Mouse (Mus musculus) cortical plate, adult 2 months (tissue): ENCODE measurements around the gene Zfp605.

Source experiments
- CTCF ChIP-seq: fragments of 200-500 bp; IDR thresholded peaks from 2 replicates; pipeline ENCODE4 v1.5.1; 2011; ENCODE audit warnings: mild to moderate bottlenecking, control low read depth, low read length; ENCODE audit not compliant: insufficient read depth; ENCODE audit errors: extremely low read depth
- POLR2A ChIP-seq: fragments of 200-500 bp; IDR thresholded peaks from 2 replicates; pipeline ENCODE4 v1.6.1; 2011; ENCODE audit warnings: mild to moderate bottlenecking, low read length, control low read depth; ENCODE audit not compliant: insufficient read depth; ENCODE audit errors: extremely low read depth

DNA sequence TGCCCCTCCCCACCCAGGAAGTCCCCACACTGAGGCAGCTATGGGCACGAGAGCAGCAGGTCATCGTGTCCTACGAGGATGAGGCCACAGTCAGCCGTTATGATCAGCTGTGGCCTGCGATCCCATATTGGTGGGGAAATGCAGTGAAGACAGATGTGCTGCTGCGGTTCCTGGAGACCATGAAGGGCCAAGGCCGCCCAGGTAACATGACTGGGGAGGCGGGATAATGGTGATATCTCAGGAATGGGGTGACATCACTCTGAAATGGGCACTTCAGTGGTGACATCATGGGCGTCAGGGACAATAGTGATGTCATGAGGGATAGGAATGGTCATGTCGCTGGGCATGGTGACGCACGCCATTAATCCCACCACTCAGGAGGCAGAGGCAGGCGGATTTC, 7.5 kb upstream of the Zfp605 start:
- no peak for TF ChIP-seq POLR2A
- no peak for TF ChIP-seq CTCF
